Mouse (Mus musculus) neural tube, embryonic 13.5 days (tissue): ENCODE data around the gene Slfn4. TPM values are rescaled to one million over a fixed set of nuclear protein-coding genes. Genes with fewer than 3 reads are reported as not detected.
"Not testable (repeated sequence)": the region's sequence is repeated elsewhere in the genome, so short reads cannot be mapped to it uniquely, and the experiment has no call there.

ENCODE experiments used
- ATAC-seq: fragments of 200-750 bp; cut with Nextera tagmentation; 2 replicates; pipeline ENCODE4 v1.8.0; 2017; ENCODE audit warnings: low read depth, mild to moderate bottlenecking, moderate TSS enrichment, moderate library complexity
- H3K27ac ChIP-seq: fragments of 300-500 bp; sonication (generic); replicated peaks from 2 replicates; pipeline ENCODE4 v1.5.1; 2015; ENCODE audit warnings: moderate library complexity, mild to moderate bottlenecking, inconsistent platforms
- H3K27me3 ChIP-seq: fragments of 300-500 bp; sonication (generic); 2 replicates; pipeline ENCODE4 v1.6.1; 2015; ENCODE audit warnings: mild to moderate bottlenecking, inconsistent platforms
- H3K36me3 ChIP-seq: fragments of 300-500 bp; sonication (generic); 2 replicates; pipeline ENCODE4 v1.6.1; 2015; ENCODE audit warnings: mild to moderate bottlenecking, inconsistent platforms
- H3K4me1 ChIP-seq: fragments of 300-500 bp; sonication (generic); replicated peaks from 2 replicates; pipeline ENCODE4 v1.6.1; 2015; ENCODE audit warnings: inconsistent platforms
- H3K4me2 ChIP-seq: fragments of 300-500 bp; sonication (generic); 2 replicates; pipeline ENCODE4 v1.6.1; 2015; ENCODE audit warnings: inconsistent platforms, mild to moderate bottlenecking, moderate library complexity
- H3K4me3 ChIP-seq: fragments of 300-500 bp; sonication (generic); 2 replicates; pipeline ENCODE4 v1.5.1; 2015; ENCODE audit warnings: mild to moderate bottlenecking, inconsistent platforms
- H3K9ac ChIP-seq: fragments of 300-500 bp; sonication (generic); 2 replicates; pipeline ENCODE4 v1.6.1; 2015; ENCODE audit warnings: moderate library complexity, mild to moderate bottlenecking, inconsistent platforms
- H3K9me3 ChIP-seq: fragments of 300-500 bp; sonication (generic); 2 replicates; pipeline ENCODE4 v1.6.1; 2016; ENCODE audit warnings: inconsistent platforms
- WGBS: fragments of 180-500 bp; shearing (Covaris S2); methylation state at CpG from one replicate; pipeline ENCODE4 v1.1.7; 2015; 5-methylcytosine and 5-hydroxymethylcytosine counted together
- polyA plus RNA-seq: library from polyadenylated mRNA; unstranded; fragments of >200 nt; fragmentation: Nextera tagmentation; extraction: Ambion mirVana; gene quantifications from 2 replicates; pipeline ENCODE4 v1.2.1, GENCODE M21; 2015

Gene Slfn4
- polyA plus RNA-seq, 1 experiment from 2014 or later, result not detected

DNA sequence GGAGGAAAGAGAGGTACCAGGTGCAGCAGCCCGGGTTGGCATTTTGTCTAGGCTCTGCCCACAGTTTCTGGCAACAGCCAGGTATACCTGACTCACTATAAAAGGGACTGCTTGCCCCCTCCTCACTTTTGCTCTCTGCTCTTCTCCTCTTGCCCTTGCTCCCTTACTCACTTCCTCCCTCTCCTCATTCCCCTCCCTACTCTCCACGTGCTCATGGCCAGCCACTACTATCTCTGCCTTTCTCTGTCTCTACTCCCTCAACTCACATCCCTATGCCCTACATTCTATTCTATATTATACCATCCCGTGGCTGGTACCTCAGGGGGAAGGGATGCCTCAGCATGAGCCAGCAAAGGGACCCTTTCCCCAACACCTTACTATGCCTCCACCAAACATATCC lies 49.8 kb downstream of the Slfn4 start:
- no peaks in the 10 kb centered on the region for H3K36me3 ChIP-seq
- WGBS, result 85% methylated on average over 3 of the region's 3 CpGs
- H3K4me1 ChIP-seq, result no peaks in the 10 kb centered on the region
- H3K4me2 ChIP-seq, result no peak overlapping the region
- no peak for ATAC-seq
- H3K27me3 ChIP-seq, result no peaks in the 10 kb centered on the region
- H3K9me3 ChIP-seq, result no peaks in the 10 kb centered on the region
- no peak overlapping the region for H3K9ac ChIP-seq
- no peak overlapping the region for H3K27ac ChIP-seq
- H3K4me3 ChIP-seq, result no peak overlapping the region

DNA sequence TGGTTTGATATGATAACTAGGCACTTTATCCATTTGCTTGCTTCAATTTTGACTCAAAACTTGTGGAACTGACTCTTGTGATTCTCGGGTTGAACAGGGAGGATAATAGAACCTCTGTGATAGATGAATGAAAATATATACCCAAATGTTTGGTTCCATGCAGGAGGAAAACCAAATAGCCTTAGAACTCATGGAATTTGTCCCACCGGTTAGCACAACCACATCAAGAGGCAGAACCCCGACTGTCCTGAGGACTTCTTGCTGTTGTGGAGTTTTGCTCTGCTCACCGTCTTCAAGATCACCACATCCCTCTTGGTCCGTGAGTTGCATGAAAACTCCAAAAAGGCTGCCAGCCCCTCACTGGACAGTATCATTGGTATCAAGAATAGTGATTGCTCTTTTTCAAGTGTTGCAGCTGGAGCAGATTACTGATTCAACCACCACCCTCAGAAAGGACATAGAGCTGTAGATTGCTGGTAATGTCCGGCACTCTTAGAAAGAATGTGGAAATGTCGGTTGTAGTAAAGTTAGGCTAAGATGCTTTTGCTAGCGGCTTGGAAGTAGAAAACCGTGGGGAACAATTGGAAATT lies 50.5 kb downstream of the Slfn4 start:
- Histone ChIP-seq H3K36me3 (no peaks in the 10 kb centered on the region), H3K9ac (no peak overlapping the region), H3K9me3 (no peaks in the 10 kb centered on the region), H3K4me2 (no peak overlapping the region), H3K4me3 (no peak overlapping the region), H3K4me1 (no peaks in the 10 kb centered on the region), H3K27ac (no peak overlapping the region), H3K27me3 (no peaks in the 10 kb centered on the region)
- 88% methylated on average over 9 of the region's 9 CpGs for WGBS
- no peak for ATAC-seq

DNA sequence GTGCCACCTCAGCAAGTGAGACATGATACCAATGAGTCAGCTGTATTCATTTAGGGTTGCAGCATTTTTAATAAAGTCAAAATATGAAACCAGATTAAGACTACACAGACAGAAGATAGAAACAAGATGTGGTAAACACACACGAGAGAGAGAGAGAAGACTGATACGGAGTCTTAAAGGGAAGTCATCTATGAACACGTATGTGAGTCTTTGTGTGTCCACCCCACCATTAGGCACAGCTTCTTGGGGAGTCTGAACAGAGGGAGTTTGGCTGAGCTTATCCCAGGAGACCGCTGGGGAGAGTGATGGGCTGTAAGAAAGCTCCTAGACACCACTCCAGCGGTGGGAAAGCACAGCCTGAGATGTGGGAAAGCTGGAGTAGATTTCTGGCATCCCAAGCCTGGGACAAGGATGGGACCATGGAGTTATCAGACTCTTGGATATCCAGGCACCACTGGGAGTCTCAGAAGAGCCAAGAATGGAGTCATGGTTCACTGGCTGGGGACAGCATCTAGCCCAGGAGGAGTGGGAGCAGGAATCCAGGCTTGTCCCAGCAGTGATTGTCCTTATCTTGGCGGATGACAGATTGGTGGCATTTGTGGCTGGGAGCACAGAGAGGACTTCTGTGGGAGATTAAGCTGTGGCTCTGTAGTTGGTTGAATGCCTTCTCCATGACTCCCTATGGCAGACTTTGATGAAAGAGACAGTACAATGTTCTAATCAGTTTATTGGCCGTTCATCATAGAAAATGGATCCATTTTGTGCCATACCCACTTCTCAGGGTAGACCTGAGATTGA lies 53.1 kb downstream of the Slfn4 start:
- ATAC-seq, result no peak
- no peaks in the 10 kb centered on the region for H3K9me3 ChIP-seq
- no peak overlapping the region for H3K4me2 ChIP-seq
- no peak overlapping the region for H3K4me3 ChIP-seq
- WGBS, result 87% methylated on average over 7 of the region's 7 CpGs
- no peaks in the 10 kb centered on the region for H3K36me3 ChIP-seq
- H3K27ac ChIP-seq, result no peak overlapping the region
- no peaks in the 10 kb centered on the region for H3K27me3 ChIP-seq
- H3K9ac ChIP-seq, result no peak overlapping the region
- no peaks in the 10 kb centered on the region for H3K4me1 ChIP-seq

DNA sequence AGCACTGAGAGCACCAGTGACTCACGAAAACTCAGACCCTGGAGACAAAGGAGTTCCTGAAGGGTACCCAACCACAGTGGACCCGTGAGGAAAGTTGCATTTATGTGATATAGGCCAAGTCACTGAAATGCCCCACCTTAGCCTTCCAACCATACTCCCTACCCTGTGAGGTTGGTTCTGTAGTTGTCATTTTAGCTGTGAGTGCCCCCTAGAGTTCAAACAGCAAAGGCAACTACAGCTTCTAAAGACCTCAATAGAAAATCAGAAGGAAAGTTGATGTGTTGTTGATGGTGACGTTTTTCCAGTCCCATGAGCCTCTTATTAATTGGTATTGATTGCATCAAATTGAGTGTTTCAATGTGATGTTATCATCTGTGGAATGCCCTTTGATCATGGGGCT lies 56.0 kb downstream of the Slfn4 start:
- Histone ChIP-seq H3K9ac (no peak overlapping the region), H3K4me3 (no peak overlapping the region), H3K4me2 (no peak overlapping the region), H3K36me3 (no peaks in the 10 kb centered on the region), H3K27me3 (no peaks in the 10 kb centered on the region), H3K4me1 (no peaks in the 10 kb centered on the region), H3K9me3 (no peaks in the 10 kb centered on the region), H3K27ac (no peak overlapping the region)
- ATAC-seq, result no peak
- WGBS, result 68% methylated on average over 3 of the region's 3 CpGs

DNA sequence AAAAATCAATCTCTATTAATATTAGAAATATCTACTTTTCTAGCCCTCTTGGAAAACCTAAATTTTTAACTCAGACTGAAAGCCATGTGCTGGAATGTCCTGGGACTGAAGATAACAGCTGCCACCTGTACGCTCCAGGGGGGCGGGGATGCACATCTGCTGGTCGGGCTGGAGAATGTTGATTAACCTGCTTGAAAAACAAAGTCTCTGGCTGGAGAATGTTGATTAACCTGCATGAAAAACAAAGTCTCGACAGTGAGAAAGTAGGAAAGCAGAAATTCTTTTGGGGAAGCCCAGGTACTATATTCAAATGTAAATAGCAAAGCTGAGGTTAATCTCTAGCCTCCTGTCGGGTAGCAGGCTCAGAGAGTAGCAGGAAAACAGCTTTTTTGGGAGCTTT lies 58.6 kb downstream of the Slfn4 start:
- H3K27ac ChIP-seq, H3K4me3 ChIP-seq, ATAC-seq, H3K4me1 ChIP-seq, H3K36me3 ChIP-seq, H3K27me3 ChIP-seq, H3K4me2 ChIP-seq, H3K9me3 ChIP-seq, H3K9ac ChIP-seq: not testable (repeated sequence)
- 63% methylated on average over 5 of the region's 5 CpGs for WGBS

DNA sequence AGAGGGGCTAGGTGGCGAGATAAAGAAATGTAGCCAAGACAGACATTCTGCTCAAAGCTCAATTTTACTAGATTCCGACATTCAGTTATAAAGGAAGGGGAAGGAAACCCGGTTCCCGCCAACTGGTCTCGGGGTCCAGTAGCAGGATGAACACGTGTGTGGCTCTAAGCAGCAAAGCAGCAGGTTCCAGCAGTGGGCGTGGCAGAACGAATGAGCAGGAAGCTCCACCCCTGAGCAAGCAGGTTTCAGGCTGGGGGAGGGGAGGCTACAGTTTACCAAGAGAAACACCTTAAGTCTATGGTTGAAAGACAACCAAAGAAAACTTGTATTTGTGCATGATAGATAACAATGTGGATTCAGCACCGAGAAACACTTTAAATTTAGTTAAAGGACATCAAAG lies 62.4 kb downstream of the Slfn4 start:
- H3K4me3 ChIP-seq, H3K36me3 ChIP-seq, H3K4me1 ChIP-seq, ATAC-seq, H3K9me3 ChIP-seq, H3K4me2 ChIP-seq, H3K27ac ChIP-seq, H3K9ac ChIP-seq, H3K27me3 ChIP-seq: not testable (repeated sequence)
- WGBS, result 84% methylated on average over 9 of the region's 9 CpGs

DNA sequence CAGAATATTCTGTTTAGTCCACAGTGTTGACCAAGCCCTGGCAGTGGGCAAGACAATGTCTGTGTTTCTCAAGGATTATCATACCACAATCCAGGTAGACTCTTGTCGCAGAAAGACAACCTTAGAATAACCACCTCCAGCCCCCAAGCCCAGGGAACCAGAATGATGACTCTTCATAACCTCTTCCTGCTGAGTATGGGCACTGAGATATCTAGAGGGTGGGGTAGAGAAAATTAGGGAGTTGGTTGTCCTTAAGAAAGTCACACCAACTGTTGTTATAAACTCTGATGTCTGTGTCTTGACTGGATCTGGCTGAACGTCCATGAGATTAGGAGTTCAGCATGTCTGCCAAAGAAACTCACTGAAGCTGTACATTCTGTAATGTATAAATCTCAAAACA lies 63.4 kb downstream of the Slfn4 start:
- Histone ChIP-seq H3K4me1 (no peaks in the 10 kb centered on the region), H3K27ac (no peak overlapping the region), H3K36me3 (no peaks in the 10 kb centered on the region), H3K27me3 (no peaks in the 10 kb centered on the region), H3K9me3 (no peaks in the 10 kb centered on the region), H3K4me3 (no peak overlapping the region), H3K9ac (no peak overlapping the region), H3K4me2 (no peak overlapping the region)
- ATAC-seq, result no peak
- 91% methylated on average over 2 of the region's 2 CpGs for WGBS

DNA sequence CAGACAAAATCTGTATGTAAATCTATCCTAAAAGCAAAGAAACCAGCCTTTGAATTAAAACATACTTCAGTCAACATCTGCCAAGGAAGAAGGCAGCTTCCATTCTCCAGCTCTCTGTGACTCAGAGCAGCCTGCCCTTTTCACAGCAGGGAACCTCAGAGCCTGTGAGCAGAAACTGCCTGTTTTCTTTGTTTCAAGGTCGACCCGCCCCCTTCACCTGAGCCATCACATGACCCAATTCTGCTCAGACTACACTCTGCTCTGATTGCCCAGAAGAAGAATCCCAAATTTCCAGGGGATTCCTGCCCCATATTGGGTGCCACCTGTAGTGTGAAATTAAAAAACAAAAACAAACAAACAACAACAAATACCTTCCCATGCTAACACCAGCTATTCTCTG lies 64.8 kb downstream of the Slfn4 start:
- Histone ChIP-seq H3K9me3 (no peaks in the 10 kb centered on the region), H3K4me1 (no peaks in the 10 kb centered on the region), H3K36me3 (no peaks in the 10 kb centered on the region), H3K27ac (no peak overlapping the region), H3K27me3 (no peaks in the 10 kb centered on the region), H3K9ac (no peak overlapping the region), H3K4me2 (no peak overlapping the region), H3K4me3 (no peak overlapping the region)
- ATAC-seq, result no peak
- WGBS, result 34% methylated on average over 2 of the region's 2 CpGs

Other genes starting within 250 kb of the Slfn4 start
- gene Slfn5, start 223.8 kb upstream of the Slfn4 start, polyA plus RNA-seq, result 0.98 and 1.0 TPM in 2 replicates
- 2.7 and 2.8 TPM in 2 replicates for gene Slfn9, start 183.4 kb upstream of the Slfn4 start, polyA plus RNA-seq
- gene Slfn8, start 154.4 kb upstream of the Slfn4 start, polyA plus RNA-seq, result 0.21 and 0.45 TPM in 2 replicates
- gene Slfn2, start 110.1 kb upstream of the Slfn4 start, polyA plus RNA-seq, result 0.98 and 1.4 TPM in 2 replicates
- not detected in 2 replicates for gene Slfn1, start 58.3 kb upstream of the Slfn4 start, polyA plus RNA-seq
- gene Slfn3, start 16.1 kb downstream of the Slfn4 start, polyA plus RNA-seq, result 0.10 and 0.17 TPM in 2 replicates
- 0.08 TPM in 1 of 2 replicates, not detected in the other for gene Slfn14, start 111.5 kb downstream of the Slfn4 start, polyA plus RNA-seq
- gene Ap2b1, start 123.8 kb downstream of the Slfn4 start, polyA plus RNA-seq, result 115 and 118 TPM in 2 replicates
- gene Pex12, start 127.4 kb downstream of the Slfn4 start, polyA plus RNA-seq, result 19.8 and 21.3 TPM in 2 replicates
- 24.2 and 25.3 TPM in 2 replicates for gene Rasl10b, start 234.0 kb downstream of the Slfn4 start, polyA plus RNA-seq